Mouse (Mus musculus) midbrain, embryonic 16.5 days (tissue): ENCODE results near the gene Alk. TPM values are rescaled to one million over a fixed set of nuclear protein-coding genes. Genes with fewer than 3 reads are reported as not detected.
A peak's percentile ranks its signal among the peaks of the same experiment; 100 is the strongest.

ENCODE experiments used
- ATAC-seq: fragments of 200-750 bp; cut with Nextera tagmentation; 2 replicates; pipeline ENCODE4 v1.8.0; 2017; ENCODE audit warnings: moderate TSS enrichment
- H3K27ac ChIP-seq: fragments of 300-500 bp; sonication (generic); 2 replicates; pipeline ENCODE4 v1.5.1; 2014; ENCODE audit warnings: mild to moderate bottlenecking, low read length, mixed read lengths
- H3K27me3 ChIP-seq: fragments of 300-500 bp; sonication (generic); 2 replicates; pipeline ENCODE4 v1.6.1; 2014; ENCODE audit warnings: low read depth, low read length, mixed read lengths; ENCODE audit not compliant: control insufficient read depth, insufficient read depth
- H3K36me3 ChIP-seq: fragments of 300-500 bp; sonication (generic); 2 replicates; pipeline ENCODE4 v1.6.1; 2014; ENCODE audit warnings: mild to moderate bottlenecking, low read length, moderate library complexity, mixed read lengths; ENCODE audit not compliant: control insufficient read depth, insufficient read depth
- H3K4me1 ChIP-seq: fragments of 300-500 bp; sonication (generic); 2 replicates; pipeline ENCODE4 v1.6.1; 2014; ENCODE audit warnings: mild to moderate bottlenecking, low read length, mixed read lengths; ENCODE audit not compliant: control insufficient read depth, insufficient read depth
- H3K4me2 ChIP-seq: fragments of 300-500 bp; sonication (generic); 2 replicates; pipeline ENCODE4 v1.6.1; 2014; ENCODE audit warnings: mild to moderate bottlenecking, low read length, mixed read lengths
- H3K4me3 ChIP-seq: fragments of 300-500 bp; sonication (generic); 2 replicates; pipeline ENCODE4 v1.5.1; 2014; ENCODE audit warnings: low read depth, mild to moderate bottlenecking, low read length, moderate library complexity, mixed read lengths
- H3K9ac ChIP-seq: fragments of 300-500 bp; sonication (generic); 2 replicates; pipeline ENCODE4 v1.6.1; 2014; ENCODE audit warnings: low read depth, low read length, mixed read lengths
- H3K9me3 ChIP-seq: fragments of 300-500 bp; sonication (generic); replicated peaks from 2 replicates; pipeline ENCODE4 v1.6.1; 2014; ENCODE audit warnings: mild to moderate bottlenecking, low read length, mixed read lengths; ENCODE audit not compliant: control insufficient read depth, poor library complexity, severe bottlenecking
- WGBS: fragments of 180-500 bp; shearing (Covaris S2); extraction: QIAGEN DNeasy Blood & Tissue Kit; methylation state at CpG from one replicate; pipeline ENCODE4 v1.1.7; 2014; 5-methylcytosine and 5-hydroxymethylcytosine counted together
- polyA plus RNA-seq: library from polyadenylated mRNA; unstranded; fragments of >200 nt; fragmentation: Nextera tagmentation; extraction: Ambion mirVana; gene quantifications from 2 replicates; pipeline ENCODE4 v1.2.1, GENCODE M21; 2015

Gene Alk
- polyA plus RNA-seq, 1 experiment from 2014 or later, result 7.6 TPM

- Histone ChIP-seq H3K4me1 (peaks cover 10% of the 10 kb centered on the region; the same call in 1 of the 2 replicates), H3K27me3 (no peaks in the 10 kb centered on the region), H3K27ac (no peak overlapping the region), H3K9me3 (no peaks in the 10 kb centered on the region), H3K4me3 (no peak overlapping the region), H3K9ac (no peak overlapping the region), H3K36me3 (no peaks in the 10 kb centered on the region), H3K4me2 (no peak overlapping the region)
- ATAC-seq, result no peak
- WGBS, result 85% methylated on average over 7 of the region's 7 CpGs
These were observed 565.1 kb downstream of the Alk start for GRCm38 (mm10) chr17:72039176-72039948.

DNA sequence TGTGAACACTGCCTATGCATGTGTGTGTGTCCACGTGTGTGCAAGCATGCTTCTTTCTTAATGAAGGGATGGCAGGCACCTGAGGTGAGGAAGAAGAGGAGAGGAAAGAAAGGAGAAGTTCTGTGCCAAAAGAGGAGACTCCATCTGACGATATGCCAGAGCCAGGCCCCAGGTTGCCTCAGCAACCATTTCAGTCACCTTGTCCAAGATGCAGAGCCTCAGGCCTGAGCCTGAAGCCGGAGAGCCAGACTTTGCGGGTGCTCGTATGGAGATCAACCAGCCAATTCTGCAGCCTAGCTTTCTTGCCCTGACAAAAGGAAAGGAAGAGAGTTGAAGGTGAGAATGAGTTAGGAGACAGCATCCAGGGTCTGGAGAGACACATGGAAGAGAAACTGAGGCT, 566.1 kb downstream of the Alk start:
- Histone ChIP-seq H3K4me3 (no peak overlapping the region), H3K27me3 (no peaks in the 10 kb centered on the region), H3K9me3 (no peaks in the 10 kb centered on the region), H3K36me3 (no peaks in the 10 kb centered on the region), H3K27ac (no peak overlapping the region), H3K9ac (no peak overlapping the region), H3K4me1 (0 out of 2 replicates have a peak, but pooled peaks cover 3% of the 10 kb centered on the region), H3K4me2 (no peak overlapping the region)
- ATAC-seq, result no peak
- WGBS, result 75% methylated on average over 5 of the region's 5 CpGs

GRCm38 (mm10) chr17:72030672-72031071, 573.8 kb downstream of the Alk start:
- H3K27ac ChIP-seq, result no peak overlapping the region
- no peak overlapping the region for H3K4me3 ChIP-seq
- no peaks in the 10 kb centered on the region for H3K9me3 ChIP-seq
- no peak for ATAC-seq
- H3K36me3 ChIP-seq, result no peaks in the 10 kb centered on the region
- H3K4me2 ChIP-seq, result no peak overlapping the region
- H3K27me3 ChIP-seq, result no peaks in the 10 kb centered on the region
- 63% methylated on average over 7 of the region's 7 CpGs for WGBS
- no peak overlapping the region for H3K9ac ChIP-seq
- no peaks in the 10 kb centered on the region for H3K4me1 ChIP-seq

DNA sequence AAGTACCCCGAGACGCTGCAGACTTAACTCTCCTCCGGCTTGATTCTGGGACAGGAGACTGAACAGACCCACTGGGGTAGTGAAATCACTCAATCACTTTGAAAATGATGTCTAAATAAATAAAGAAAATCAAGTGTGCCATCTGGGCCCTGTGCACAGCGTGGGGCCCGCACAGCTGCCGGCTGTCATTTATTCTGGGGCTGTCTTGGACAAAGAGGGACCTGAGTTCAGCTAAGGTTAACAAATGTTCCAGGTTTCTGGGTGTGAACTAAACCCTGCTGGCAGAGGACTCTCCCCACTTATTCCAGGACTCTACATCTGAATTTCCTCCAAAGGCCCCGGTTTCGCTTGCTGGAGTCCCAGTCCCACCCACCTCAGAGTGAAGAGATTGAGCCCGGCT, 581.1 kb downstream of the Alk start:
- WGBS, result 69% methylated on average over 9 of the region's 9 CpGs
- Histone ChIP-seq H3K27me3 (no peaks in the 10 kb centered on the region; the same call in 1 of the 2 replicates), H3K4me1 (no peaks in the 10 kb centered on the region), H3K27ac (no peak overlapping the region), H3K4me3 (no peak overlapping the region), H3K4me2 (no peak overlapping the region), H3K9ac (no peak overlapping the region), H3K9me3 (no peaks in the 10 kb centered on the region), H3K36me3 (no peaks in the 10 kb centered on the region)
- no peak for ATAC-seq

DNA sequence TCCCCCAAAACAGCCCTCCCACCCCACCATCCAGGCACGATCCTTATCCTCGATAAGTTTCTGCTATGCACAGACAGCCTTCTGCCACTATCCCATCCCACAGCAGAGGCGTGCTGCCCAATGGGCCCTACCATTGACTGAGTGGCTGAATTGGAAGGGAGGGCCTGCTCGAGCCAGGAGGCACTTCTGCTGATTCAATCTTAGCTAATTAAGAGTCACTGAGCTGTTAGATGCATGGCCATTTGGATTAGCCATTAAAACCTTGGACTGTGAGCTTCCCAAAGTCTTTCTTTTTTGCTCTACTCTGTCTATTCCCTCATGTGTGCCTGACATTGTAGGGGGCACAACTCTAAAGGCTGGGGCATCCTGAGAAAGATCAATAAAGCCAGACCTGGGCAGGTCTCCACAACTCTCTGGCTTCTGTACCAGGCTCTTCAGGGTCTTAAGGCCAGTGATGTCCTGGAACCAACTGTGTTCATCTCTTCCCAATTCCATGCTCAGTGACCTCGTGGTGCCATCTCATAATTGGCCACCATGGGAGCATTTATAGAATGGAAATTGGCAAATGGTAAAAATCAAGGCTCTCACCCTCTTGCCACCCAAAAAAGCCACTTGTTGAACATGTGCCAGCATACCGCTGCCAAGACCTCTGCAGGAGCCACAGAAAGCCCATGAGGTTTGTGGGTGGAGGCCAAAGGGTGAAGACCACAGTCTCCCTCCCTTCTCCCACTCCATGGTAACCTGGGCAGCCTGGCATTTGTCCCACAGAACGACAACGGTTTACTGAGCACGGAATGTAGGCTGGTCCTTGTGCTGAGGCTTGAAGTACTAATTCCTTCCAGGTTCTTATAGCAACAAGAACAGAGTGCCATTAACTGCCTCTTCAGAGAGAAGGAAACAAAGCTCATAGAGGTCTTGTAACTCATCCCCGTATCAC, 582.4 kb downstream of the Alk start:
- no peak overlapping the region for H3K27ac ChIP-seq
- 69% methylated on average over 10 of the region's 10 CpGs for WGBS
- ATAC-seq, result peak; percentile 76
- H3K36me3 ChIP-seq, result no peaks in the 10 kb centered on the region
- no peaks in the 10 kb centered on the region for H3K4me1 ChIP-seq
- no peaks in the 10 kb centered on the region; the same call in 1 of the 2 replicates for H3K27me3 ChIP-seq
- no peaks in the 10 kb centered on the region for H3K9me3 ChIP-seq
- no peak overlapping the region for H3K4me2 ChIP-seq
- no peak overlapping the region for H3K9ac ChIP-seq
- no peak overlapping the region for H3K4me3 ChIP-seq

- no peaks in the 10 kb centered on the region for H3K9me3 ChIP-seq
- H3K27ac ChIP-seq, result no peak overlapping the region
- H3K36me3 ChIP-seq, result no peaks in the 10 kb centered on the region
- no peaks in the 10 kb centered on the region; the same call in 1 of the 2 replicates for H3K27me3 ChIP-seq
- no peaks in the 10 kb centered on the region for H3K4me1 ChIP-seq
- no peak for ATAC-seq
- no peak overlapping the region for H3K4me3 ChIP-seq
- H3K9ac ChIP-seq, result no peak overlapping the region
- no peak overlapping the region for H3K4me2 ChIP-seq
These were observed 587.1 kb downstream of the Alk start for GRCm38 (mm10) chr17:72017329-72017728.

- WGBS, result 57% methylated on average over 3 of the region's 3 CpGs
- no peaks in the 10 kb centered on the region for H3K9me3 ChIP-seq
- no peaks in the 10 kb centered on the region; the same call in 1 of the 2 replicates for H3K27me3 ChIP-seq
- H3K9ac ChIP-seq, result no peak overlapping the region
- ATAC-seq, result no peak
- no peaks in the 10 kb centered on the region for H3K4me1 ChIP-seq
- H3K36me3 ChIP-seq, result no peaks in the 10 kb centered on the region
- no peak overlapping the region for H3K4me2 ChIP-seq
- H3K27ac ChIP-seq, result no peak overlapping the region
- no peak overlapping the region for H3K4me3 ChIP-seq
These were observed 589.2 kb downstream of the Alk start for GRCm38 (mm10) chr17:72015253-72015652.

GRCm38 (mm10) chr17:72012775-72013174, 591.7 kb downstream of the Alk start:
- 86% methylated on average over 9 of the region's 9 CpGs for WGBS
- no peaks in the 10 kb centered on the region for H3K36me3 ChIP-seq

GRCm38 (mm10) chr17:72009836-72010235, 594.6 kb downstream of the Alk start:
- no peak for ATAC-seq
- Histone ChIP-seq H3K9ac (no peak overlapping the region), H3K27me3 (no peaks in the 10 kb centered on the region), H3K9me3 (no peaks in the 10 kb centered on the region), H3K36me3 (no peaks in the 10 kb centered on the region), H3K4me3 (no peak overlapping the region), H3K4me2 (no peak overlapping the region), H3K4me1 (no peaks in the 10 kb centered on the region), H3K27ac (no peak overlapping the region)
- 85% methylated on average over 2 of the region's 2 CpGs for WGBS

More at GRCm38 (mm10) chr17:72012775-72013174, 591.7 kb downstream of the Alk start:
- Histone ChIP-seq H3K4me3 (no peak overlapping the region), H3K9ac (no peak overlapping the region), H3K9me3 (no peaks in the 10 kb centered on the region), H3K4me2 (no peak overlapping the region), H3K27ac (no peak overlapping the region), H3K27me3 (no peaks in the 10 kb centered on the region), H3K4me1 (no peaks in the 10 kb centered on the region)
- ATAC-seq, result no peak
